Mouse (Mus musculus): Measurements from ENCODE around the gene Tead3. TPM values are rescaled to one million over a fixed set of nuclear protein-coding genes. Genes with fewer than 3 reads are reported as not detected.
A peak's percentile ranks its signal among the peaks of the same experiment; 100 is the strongest.
"Not testable (repeated sequence)": the region's sequence is repeated elsewhere in the genome, so short reads cannot be mapped to it uniquely, and the experiment has no call there.

Tead3 gene
- polyA plus RNA-seq, 1 experiment, result 2.9 TPM

DNA sequence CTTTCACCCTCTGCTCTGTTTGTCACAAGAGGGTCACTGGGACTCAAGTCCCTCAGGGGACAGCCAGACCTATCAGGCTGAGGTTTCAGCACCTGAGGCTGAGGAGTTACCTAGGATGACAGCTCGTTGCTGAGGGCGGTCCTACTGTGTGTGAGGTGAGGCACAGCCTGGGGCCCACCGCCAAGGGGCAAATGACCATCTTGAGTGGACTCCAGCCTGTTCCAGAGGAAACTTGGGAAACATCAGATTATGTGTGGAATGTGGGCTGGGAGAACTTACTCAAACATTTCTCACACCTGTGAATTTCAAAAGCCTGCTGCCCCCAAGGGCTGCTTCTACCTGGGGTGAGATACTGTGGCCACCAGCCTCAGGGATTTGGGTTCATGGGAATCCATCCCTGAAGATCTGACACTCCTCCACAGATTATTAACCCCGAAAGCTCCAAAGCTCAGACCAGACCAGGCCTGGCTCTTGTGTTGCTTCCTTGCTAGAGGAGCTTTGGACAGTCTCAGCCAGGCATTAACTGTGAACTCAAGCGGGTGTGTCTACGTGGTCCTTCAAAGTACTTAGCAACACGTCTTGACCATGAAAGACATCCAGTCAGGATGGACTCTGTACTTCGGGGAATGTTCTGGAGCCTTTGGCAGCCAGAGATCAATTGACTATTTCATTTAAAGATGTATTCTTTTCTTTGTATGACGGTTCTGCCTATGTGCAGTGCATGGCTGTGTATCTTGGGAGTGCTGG lies 10.1 kb upstream of the Tead3 start:
- no peak for DNase-seq (ENCODE audit: extremely low spot score in 1 of 2, low spot score in 1 of 2)

DNA sequence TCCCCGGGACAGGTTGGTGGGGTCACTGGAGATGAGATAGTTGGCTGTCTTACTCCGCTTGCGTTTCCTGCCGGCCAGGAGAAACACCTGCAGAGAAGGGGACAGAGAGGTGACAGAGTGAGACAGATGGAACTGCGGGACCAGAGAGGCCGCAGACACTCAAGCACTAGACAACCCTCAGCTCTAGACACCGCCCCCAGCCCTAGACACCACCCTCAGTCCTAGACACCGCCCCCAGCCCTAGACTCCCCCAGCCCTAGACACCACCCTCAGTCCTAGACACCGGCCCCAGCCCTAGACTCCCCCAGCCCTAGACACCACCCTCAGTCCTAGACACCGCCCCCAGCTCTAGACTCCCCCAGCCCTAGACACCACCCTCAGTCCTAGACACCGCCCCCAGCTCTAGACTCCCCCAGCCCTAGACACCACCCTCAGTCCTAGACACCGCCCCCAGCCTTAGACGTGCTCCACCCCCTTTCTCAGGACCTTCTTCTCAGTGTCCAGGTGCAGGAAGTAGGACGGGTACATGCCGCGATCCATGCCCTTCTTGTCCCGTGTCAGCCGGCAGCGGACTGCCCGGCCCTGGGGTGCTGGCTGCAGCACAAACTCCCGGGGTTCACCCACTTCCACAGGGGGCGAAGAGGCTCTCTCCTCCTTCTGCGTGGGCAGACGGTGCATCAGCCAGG lies 8.1 kb upstream of the Tead3 start:
- DNase-seq (ENCODE audit: extremely low spot score in 1 of 2, low spot score in 1 of 2), result not testable (repeated sequence)

DNA sequence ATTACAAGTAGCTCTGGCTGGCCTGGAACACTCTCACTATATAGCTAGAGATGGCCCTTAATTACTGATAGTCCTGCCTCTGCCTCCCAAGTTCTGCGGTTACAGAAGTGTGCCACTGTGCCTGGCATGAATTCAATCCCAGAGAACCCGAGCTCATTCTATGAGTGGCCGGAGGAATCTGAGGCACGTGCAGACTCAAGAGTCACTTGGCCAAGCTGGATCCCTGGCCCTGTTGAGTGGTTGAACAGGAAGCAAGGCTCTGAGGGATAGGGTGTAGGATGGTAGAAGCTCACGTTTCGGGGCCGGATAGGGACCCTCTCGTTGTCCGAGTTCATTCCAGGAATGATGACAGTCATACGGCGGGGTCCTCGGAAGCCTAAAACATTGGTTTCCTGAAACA lies 5.3 kb upstream of the Tead3 start:
- DNase-seq (ENCODE audit: extremely low spot score in 1 of 2, low spot score in 1 of 2), result no peak

DNA sequence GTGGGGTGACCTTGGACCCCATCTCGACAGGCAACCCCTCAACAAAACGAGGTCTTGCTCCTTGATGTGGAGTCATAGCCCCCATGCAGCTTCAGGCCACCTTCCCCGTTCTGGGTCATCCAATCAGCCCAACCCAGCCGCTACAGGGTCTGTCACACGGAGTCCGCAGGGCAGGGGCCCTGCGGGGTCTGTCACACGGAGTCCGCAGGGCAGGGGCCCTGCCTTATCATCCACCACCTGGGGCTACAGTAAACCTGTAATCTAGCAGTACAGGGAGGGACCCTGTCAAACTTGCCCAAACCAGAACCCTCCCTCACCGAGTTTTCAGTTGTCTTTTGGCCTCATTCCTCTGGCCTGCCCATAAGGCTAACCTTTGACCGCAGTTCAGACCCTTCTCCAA lies 1.4 kb upstream of the Tead3 start:
- DNase-seq (ENCODE audit: extremely low spot score in 1 of 2, low spot score in 1 of 2), result no peak

DNA sequence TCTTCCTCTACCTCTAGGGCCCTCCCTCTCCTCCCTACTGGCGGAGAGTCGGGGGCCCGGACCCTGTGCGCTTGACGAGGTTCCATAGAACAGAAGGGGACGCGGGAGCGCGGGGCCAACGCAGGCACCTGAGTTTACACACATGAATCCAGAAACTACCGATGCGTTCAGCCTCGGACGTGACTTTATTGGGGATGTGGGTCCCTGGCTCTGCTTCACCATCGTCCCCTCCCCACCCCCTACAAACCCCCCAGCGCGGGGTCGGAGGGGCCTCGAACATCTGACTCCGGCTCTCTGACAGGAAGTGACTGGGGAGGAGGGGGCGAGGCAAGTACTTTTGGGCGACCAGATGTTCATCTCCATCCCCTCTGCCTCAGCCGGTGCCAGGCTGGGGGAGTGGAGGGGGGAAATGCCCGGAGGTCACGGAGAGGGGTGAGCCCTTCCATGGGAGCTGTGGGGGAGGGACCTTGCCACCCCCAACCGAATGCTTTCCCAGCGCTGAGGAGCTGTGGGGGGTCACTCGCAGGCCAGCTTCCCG lies 805 bp upstream of the Tead3 start:
- DNase-seq (ENCODE audit: extremely low spot score in 1 of 2, low spot score in 1 of 2), result no peak

DNA sequence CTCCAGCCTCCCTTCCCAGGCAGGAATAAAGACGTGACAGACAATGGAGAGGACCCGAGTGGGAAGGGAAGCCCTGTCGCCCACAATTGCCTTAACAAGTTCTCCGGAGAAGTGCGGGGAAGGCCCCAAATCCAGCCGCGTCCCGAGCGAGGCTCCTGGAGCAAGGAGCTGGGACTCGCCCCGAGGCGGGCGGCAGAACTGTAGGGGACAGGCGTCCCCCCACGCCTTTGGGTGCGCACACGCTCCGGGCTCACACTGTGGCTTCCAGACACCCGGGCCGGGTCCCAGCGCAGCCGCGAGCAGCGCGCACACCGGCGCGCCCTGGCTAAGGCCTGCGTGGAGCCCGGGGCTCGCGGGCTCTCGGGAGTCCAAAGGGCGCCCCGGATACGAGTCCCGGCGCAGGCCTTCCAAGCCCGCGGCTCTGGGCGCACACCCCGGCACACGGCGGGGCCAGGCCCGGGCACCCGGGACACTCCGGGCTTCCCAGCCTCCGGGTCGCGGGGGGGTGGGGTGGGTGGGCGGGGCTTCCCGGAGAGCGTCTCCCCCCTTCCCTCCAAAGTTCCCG lies 634 bp downstream of the Tead3 start:
- DNase-seq (ENCODE audit: extremely low spot score in 1 of 2, low spot score in 1 of 2), result no peak

DNA sequence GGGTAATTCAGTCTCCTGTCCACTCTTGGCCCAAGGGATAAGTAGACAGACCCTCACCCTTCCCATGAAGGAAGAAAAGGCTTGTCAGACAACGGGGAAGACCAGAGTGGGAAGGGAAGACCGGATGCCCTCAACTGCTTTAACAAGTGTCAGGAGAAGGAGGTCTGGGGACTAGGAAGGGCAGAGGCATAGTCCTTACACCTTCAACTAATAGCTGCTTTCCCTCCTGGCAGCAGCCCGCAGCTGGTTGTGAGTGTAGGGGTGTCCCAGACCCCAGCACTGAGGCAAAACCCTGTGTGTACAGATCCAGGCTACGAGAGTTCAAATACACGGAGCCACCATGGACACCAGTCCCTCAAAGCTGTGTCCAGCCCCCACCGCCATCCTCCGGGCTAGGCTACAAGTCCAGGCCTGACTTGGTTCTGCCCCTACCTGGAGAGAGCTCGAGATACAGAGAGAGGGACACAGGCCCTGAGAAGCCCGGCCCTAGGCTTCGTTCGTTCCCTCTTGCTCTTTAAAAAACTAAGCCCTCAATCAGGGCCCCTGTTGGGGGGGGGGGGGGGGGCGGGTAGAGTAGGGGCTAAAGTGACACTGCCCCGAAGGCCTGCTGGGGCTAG lies 1.2 kb downstream of the Tead3 start:
- DNase-seq (ENCODE audit: extremely low spot score in 1 of 2, low spot score in 1 of 2), result no peak

DNA sequence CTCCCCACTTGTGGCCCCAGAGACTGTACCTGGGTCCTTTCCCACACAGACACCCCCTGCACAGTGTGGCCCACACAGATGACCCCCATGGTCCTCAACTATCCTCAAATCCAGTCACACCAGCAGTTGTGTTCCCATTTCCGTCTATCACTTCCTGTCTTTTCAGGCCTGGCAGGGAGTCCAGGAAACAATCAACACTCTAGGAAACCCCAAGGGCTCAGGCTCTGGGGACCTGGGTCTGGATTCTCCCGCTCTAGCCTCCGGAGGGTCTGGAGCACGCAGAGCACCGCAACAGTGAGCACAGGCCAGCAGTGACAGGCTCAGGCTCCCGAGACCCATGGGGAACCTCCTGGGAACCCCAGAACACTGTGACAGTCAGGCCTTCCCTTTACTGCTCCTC lies 2.4 kb downstream of the Tead3 start:
- no peak for DNase-seq (ENCODE audit: extremely low spot score in 1 of 2, low spot score in 1 of 2)

DNA sequence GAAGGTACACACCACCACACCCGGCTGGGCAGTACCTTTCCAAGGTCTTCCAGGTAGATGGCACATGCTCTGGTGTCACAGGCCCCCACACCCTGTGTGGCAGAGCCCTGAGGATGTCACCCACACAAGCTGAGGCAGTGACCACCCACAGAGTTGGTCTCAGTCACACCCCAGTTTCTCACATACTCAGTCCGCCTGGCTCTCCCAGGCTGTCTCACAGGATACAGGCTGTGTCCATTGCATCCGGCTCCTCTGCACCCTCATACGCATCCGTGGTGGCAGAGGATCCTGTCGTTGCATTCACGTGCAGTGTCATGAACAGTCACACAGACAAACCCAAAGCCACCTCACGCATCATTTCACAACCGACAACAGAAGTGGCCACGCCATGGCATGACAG lies 3.3 kb downstream of the Tead3 start:
- DNase-seq (ENCODE audit: extremely low spot score in 1 of 2, low spot score in 1 of 2), result no peak

DNA sequence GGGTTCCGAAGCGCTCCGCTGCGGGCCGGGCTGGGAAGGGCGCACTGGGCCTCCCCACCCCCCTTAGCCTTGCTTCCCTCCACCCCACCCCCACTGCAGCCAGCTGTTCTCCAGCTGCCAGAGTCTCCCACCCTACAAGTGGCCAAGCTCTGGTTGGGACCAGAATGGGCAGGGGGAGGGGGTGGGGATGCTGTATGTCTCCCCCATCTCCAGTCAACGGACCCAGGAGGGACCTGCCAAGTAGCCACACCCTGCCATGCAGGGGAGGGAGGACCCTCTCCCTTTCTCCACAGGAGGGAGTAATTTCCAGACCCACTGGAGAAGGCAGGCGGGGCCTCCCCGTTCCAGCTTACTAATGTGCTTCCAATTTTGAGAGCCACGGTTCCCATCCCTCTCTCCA lies 4.7 kb downstream of the Tead3 start:
- DNase-seq (ENCODE audit: extremely low spot score in 1 of 2, low spot score in 1 of 2), result no peak

DNA sequence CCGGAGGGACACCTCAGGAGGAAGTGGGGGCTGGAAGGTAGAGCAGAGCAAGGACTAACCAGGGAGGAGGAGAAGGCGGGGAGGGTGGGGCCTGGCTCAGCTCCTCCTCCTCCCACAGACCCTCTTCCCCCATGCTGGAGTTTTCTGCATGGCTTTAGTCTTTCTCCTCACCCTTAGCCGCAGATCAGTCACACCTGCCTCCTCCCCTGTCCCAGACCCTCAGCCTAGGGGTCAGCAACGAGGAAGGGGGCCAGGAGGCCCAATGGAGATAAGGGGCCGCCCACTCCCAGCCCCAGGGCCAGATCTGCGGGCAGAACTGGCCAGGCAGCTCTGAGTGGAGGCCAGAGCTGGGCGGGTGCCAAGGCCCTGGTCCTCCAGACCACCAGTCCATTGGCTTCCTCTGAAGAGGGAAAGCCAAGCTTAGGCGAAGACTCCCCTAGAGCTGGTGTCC lies 5.3 kb downstream of the Tead3 start:
- DNase-seq (ENCODE audit: extremely low spot score in 1 of 2, low spot score in 1 of 2), result no peak

DNA sequence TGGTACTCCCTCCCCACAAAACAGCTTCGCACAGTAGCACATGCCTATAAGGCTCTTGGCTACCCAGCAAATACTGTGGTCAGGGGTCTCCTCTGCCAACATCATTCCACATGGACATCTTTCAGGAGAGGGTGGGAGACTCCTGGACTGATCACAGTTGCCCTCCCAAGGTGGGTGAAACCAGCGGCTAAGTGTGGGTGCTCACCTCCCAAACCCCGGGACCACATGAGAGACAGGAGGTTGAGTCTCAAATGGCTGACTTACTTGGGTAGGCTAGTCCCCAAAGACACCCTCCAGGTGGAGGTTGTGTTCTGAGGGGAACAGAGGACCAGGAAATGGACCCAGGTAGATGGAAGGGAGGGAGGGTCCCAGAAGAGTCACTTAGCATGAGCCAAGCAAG lies 5.9 kb downstream of the Tead3 start:
- no peak for DNase-seq (ENCODE audit: extremely low spot score in 1 of 2, low spot score in 1 of 2)

DNA sequence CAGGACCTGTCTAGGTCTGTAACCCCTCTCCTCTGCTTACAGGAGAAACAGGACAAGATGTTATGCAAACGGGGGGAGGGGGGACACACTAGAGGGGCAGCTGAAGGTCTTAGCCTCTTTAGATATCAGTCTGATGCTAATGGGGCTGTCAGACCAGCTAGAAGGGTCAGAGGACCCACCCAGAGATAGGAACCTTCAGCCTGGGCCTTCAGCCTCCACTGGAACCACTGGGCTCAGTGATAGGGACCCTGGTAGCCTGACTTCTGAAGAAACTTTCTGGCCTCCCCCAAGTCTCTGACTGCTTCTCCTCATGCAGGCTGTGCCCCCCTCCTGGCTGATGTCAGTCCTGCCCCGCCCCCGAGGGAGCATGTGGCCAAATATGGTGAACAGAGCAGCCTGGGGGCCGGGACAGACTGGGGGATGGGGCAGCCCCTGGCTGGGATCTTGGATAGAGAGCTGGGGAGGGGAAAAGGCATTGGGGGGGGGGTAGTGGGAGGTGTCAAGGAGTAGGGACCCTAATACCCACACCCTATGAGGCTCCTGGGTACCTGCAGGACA lies 6.5 kb downstream of the Tead3 start:
- no peak for DNase-seq (ENCODE audit: extremely low spot score in 1 of 2, low spot score in 1 of 2)

DNA sequence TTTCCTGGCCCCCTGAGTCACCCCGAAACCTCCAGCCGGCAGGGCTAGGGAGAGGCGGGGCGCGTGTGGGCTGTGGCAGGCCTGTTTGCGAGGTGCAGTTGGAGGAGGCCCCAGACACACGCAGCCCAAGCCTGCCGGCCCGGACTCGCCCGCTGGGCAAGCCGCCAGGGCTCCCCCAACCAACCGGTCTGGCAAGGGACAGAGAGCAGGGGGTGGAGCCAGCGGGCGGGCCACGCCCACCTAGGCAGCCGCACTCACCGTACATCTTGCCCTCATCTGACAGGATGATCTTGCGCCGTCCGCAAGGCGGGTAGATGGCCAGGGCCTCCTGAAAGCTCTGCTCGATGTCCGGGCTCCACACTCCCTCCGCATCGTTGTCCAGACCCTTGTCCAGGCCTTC lies 9.5 kb downstream of the Tead3 start:
- peak in 1 of 2 experiments; percentile 46 for DNase-seq (ENCODE audit: extremely low spot score in 1 of 2, low spot score in 1 of 2)

DNA sequence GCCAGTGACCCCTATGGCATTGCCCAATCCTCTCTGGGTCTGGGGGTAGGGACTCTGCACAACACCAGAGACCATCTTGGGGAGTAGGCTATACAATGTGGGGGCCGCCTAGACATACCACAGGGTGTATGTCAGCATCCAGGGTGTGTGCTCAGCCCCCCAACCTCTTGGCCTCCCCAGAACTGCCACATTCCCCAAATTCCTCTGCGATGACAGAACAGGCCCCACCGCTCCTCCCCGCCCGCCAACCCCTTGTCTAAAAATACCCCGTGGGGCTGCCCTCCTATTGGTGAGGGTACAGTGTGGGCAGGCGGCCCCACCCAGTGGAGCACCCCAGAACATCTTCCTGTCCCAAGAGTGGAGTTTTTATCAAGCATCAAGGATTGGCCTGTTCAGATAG lies 10.0 kb downstream of the Tead3 start:
- no peak for DNase-seq (ENCODE audit: extremely low spot score in 1 of 2, low spot score in 1 of 2)

DNA sequence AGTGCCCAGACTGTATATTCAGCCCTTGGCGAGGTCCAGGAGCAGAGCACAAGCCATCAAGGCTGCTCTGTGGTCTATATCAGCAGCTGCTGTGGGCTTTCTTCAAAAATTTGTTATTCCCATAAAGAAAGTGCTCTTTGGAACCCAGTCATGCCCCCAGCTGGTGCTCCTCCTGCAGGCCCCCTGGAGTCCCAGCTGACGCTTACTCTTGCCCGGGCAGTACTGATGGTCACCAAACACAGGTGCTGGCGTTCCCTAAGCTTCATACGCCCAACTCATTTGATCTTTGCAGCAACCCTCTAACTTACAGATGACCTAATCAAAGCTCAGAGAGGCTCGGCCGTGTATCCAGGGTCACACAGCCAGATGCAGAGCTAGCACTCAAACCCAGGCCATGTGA lies 13.1 kb downstream of the Tead3 start:
- no peak for DNase-seq (ENCODE audit: extremely low spot score in 1 of 2, low spot score in 1 of 2)

DNA sequence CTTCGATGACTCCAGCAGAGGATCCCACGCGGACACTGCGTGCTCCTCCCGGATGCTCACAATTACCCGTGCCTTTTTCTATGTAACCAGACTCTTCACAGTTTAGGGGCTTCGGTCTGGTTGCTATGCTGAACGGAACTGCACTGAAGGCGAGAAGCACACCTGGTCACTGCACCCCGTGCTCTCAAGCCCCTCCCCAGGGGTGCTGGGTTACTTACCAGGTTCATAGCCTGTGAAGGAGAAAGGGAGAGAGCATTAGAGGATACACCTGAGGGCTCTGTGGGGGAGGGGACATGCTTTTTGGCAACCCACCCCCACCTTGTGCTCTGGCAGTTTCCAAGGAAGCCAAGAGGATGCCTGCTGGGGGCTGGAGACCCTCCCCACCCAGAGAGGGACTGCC lies 15.3 kb downstream of the Tead3 start:
- no peak for DNase-seq (ENCODE audit: extremely low spot score in 1 of 2, low spot score in 1 of 2)

DNA sequence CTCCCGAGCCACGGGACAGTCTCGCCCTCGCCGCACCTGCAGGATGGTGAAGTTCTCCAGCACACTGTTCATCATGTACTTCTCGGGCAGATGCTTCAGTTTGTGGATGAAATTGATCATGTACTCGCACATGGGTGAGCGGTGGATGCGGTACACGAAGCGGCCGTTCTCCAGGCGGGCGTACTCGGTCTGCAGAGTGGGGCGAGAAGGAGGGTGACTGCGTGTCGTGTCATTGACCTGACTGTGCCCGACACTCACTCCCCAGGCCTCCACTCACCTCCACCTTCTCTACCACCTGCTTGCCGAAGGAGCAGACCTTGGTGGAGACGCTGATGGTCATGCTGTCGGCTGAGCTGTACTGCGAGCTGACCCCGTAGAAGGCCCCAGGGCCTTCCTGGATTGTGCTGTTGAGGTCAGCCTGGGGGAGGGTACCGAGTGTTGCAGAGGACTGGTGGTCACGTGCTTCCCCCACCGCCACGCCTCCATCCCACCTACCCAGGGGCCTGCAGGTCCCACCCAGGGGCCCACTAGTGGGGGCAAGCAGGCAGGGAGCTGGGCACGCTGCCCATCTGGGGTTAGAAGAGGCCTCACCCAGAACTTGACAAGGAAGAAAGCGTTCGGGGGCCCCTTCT lies 17.6 kb downstream of the Tead3 start:
- DNase-seq (ENCODE audit: extremely low spot score in 1 of 2, low spot score in 1 of 2), result no peak

DNA sequence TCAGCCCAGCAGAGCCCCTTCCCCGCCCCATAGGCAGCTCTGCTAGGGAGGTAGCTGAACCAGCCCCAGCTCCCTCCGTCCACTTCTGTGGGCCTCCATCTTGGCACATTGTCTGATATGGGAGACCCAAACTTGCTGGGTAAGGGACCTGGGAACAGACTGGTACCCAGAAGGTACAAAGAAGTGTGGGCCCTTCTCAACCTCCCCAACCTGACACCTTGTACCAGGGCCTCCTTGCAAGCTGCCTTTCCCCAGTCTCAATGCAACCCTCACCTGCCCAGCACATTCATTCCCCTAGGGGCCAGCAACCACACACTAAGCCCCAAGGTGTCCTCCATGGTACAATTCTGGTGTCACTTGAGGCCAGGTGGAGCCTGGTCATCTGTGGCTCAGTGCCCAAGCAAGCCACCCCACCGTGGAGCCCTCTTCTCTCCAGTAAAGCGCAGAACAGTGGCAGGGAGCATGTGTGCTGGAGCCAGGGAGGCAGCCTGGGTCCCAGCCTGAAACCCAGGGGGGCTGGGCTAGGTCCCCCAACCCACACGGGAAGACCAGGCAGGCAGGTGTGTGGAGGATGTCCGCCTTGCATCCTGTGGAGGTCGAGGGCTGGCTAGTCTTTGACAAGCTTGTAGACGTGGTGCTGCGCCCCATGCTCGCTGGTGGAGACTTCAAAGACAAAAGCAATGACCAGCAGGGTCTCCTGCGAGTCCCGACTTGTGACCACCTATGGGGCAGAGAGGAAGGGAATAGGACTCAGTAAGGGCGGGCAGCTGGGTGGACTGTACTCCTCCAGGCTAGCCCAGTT lies 18.3 kb downstream of the Tead3 start:
- no peak for DNase-seq (ENCODE audit: extremely low spot score in 1 of 2, low spot score in 1 of 2)

Measured in frontal cortex, adult 2 months (tissue).